In genomic region chr7:138909277-138910192, GRCm38 (mm10) we compare ENCODE assay signal across 8 mouse cellular contexts. TPM values are rescaled to one million over a fixed set of nuclear protein-coding genes. Genes with fewer than 3 reads are reported as not detected.
DNase-seq lines count a peak whose midpoint lies in the region; ATAC-seq and TF ChIP-seq lines count a peak whose summit lies in the region.

TSS of gene Bnip3 (minus strand) at chr7:138909519.

- under 1% methylated on average over 56 of the region's 66 CpGs for WGBS in heart, embryonic 11.5 days (ENCODE audit: insufficient replicate concordance)
- under 1% methylated on average over 65 of the region's 66 CpGs for WGBS in kidney, embryonic 16.5 days

- peak within 1 kb of the TSS; percentile 83 for H3K27ac ChIP-seq in heart, embryonic 11.5 days (ENCODE audit: low read depth, low read length)
- peak within 1 kb of the TSS; percentile 73 for H3K27ac ChIP-seq in kidney, embryonic 16.5 days (ENCODE audit: low read length)

- no peaks in the 10 kb centered on the region for H3K9me3 ChIP-seq in heart, embryonic 11.5 days (replicated peaks; ENCODE audit: control insufficient read depth, low read length)
- H3K9me3 ChIP-seq in kidney, embryonic 16.5 days (ENCODE audit: low read length): no peaks in the 10 kb centered on the region

- ATAC-seq in erythroblast, adult 5-6 weeks (replicated peaks; ENCODE audit: low FRiP score, poor library complexity, severe bottlenecking): peak; percentile 88
- peak; percentile 94 for ATAC-seq in heart, embryonic 11.5 days (replicated peaks; ENCODE audit: insufficient number of reproducible peaks, low FRiP score, low TSS enrichment)
- peak; percentile 96 for ATAC-seq in kidney, embryonic 16.5 days (ENCODE audit: low FRiP score, low TSS enrichment)

- H3K4me2 ChIP-seq in heart, embryonic 11.5 days: peak within 1 kb of the TSS; percentile 74
- peak within 1 kb of the TSS; percentile 74 for H3K4me2 ChIP-seq in kidney, embryonic 16.5 days (replicated peaks; ENCODE audit: low read depth, low read length)

- no peaks in the 10 kb centered on the region for H3K36me3 ChIP-seq in heart, embryonic 11.5 days (ENCODE audit: control insufficient read depth, insufficient read depth, low read length)
- H3K36me3 ChIP-seq in kidney, embryonic 16.5 days (ENCODE audit: insufficient read depth, low read length): no peaks in the 10 kb centered on the region

- no peak for TF ChIP-seq CTCF in brain, embryonic 14.5 days (IDR thresholded peaks at IDR 0.05; ENCODE audit: borderline replicate concordance, extremely low read depth, insufficient read depth, insufficient read length)

- peaks cover 20% of the 10 kb centered on the region for H3K4me1 ChIP-seq in heart, embryonic 11.5 days (ENCODE audit: control insufficient read depth, insufficient read depth, low read length)
- H3K4me1 ChIP-seq in kidney, embryonic 16.5 days (ENCODE audit: insufficient read depth, low read length): peaks cover 35% of the 10 kb centered on the region

- DNase-seq in CD4-positive helper T cell, adult 2 months (ENCODE audit: low read depth, low spot score): peak; percentile 89
- peak; percentile 95 for DNase-seq in brain, embryonic 14.5 days (ENCODE audit: low read depth)
- DNase-seq in liver: peak; percentile 96
- peak; percentile 76 to 88 for DNase-seq in monocyte, adult 2 months (ENCODE audit: low read depth in 1 of 2, low spot score in 2 of 2)
- peak; percentile 71 to 77 for DNase-seq in spleen, postnatal 14 days (ENCODE audit: low spot score in 2 of 2)

- H3K9ac ChIP-seq in heart, embryonic 11.5 days (ENCODE audit: low read depth, low read length): peak within 1 kb of the TSS; percentile 80
- H3K9ac ChIP-seq in kidney, embryonic 16.5 days (replicated peaks; ENCODE audit: low read length): peak within 1 kb of the TSS; percentile 82

- H3K4me3 ChIP-seq in heart, embryonic 11.5 days (ENCODE audit: low read depth, low read length): peak within 1 kb of the TSS; percentile 70
- H3K4me3 ChIP-seq in kidney, embryonic 16.5 days (ENCODE audit: low read length): peak within 1 kb of the TSS; percentile 66

- H3K27me3 ChIP-seq in heart, embryonic 11.5 days (ENCODE audit: control insufficient read depth, insufficient read depth, low read length): no peaks in the 10 kb centered on the region
- H3K27me3 ChIP-seq in kidney, embryonic 16.5 days (ENCODE audit: insufficient read depth, low read length): no peaks in the 10 kb centered on the region

- TF ChIP-seq POLR2A in brain, embryonic 14.5 days (IDR thresholded peaks at IDR 0.05; ENCODE audit: borderline replicate concordance, extremely low read depth, insufficient read depth, insufficient read length, poor library complexity, severe bottlenecking): 0 out of 2 replicates have a peak, but pooled peaks have one; percentile 56

RNA-seq across cellular contexts. Expression of gene Bnip3, which starts in this region (rescaled TPM):
- 35.1 and 35.5 TPM in 2 replicates for polyA plus RNA-seq in brain, embryonic 14.5 days (2012; rRNA removed)
- 3.1 and 7.1 TPM in 2 replicates for total RNA-seq in erythroblast, adult 5-6 weeks (2015; ENCODE audit: low replicate concordance)
- total RNA-seq in erythroblast, adult 5-6 weeks (2017; ENCODE audit: low replicate concordance): 5.7 and 12.5 TPM in 2 replicates
- 306 and 317 TPM in 2 replicates for polyA plus RNA-seq in heart, embryonic 11.5 days (2014; fragmentation: Nextera tagmentation; extraction: Ambion mirVana)
- 115 and 117 TPM in 2 replicates for polyA plus RNA-seq in kidney, embryonic 16.5 days (2015; fragmentation: Nextera tagmentation; extraction: Ambion mirVana)

Comparison
In these comparisons a context has a peak if more than half of its experiments do, and no peak if none do; other contexts are left out.
1. Peak in every context shown above with its lines: DNase-seq, ATAC-seq, H3K4me3 ChIP-seq and H3K27ac ChIP-seq.